Mouse (Mus musculus) spleen, postnatal 10 days (tissue): ENCODE measurements at regions not wholly inside any gene's neighbourhood (a gene's known extent, or its start where the extent isn't known, plus 50 kb on each side); places are given as distances from the start of the nearest gene placed in this dataset.

Experiments
- DNase-seq, 2 experiments: peaks; one replicate each; pipeline ENCODE4 v3.0.0; 2021 to 2022; ENCODE audit warnings: low spot score in 2 of 2

GRCm38 (mm10) chr6:117279297-117279696, 111.0 kb downstream of the Cxcl12 start:
- no peak for DNase-seq

GRCm38 (mm10) chr6:117279786-117280411, 111.6 kb downstream of the Cxcl12 start:
- DNase-seq = no peak

- no peak for DNase-seq
Measured at GRCm38 (mm10) chr6:117280911-117281310, 112.6 kb downstream of the Cxcl12 start.

- no peak for DNase-seq
Measured at GRCm38 (mm10) chr6:117283616-117284015, 115.3 kb downstream of the Cxcl12 start.

GRCm38 (mm10) chr6:117284376-117285106, 116.2 kb downstream of the Cxcl12 start:
- DNase-seq = no peak

GRCm38 (mm10) chr6:117287396-117287795, 119.1 kb downstream of the Cxcl12 start:
- DNase-seq = no peak

- no peak for DNase-seq
Measured at GRCm38 (mm10) chr6:117293780-117294465, 125.6 kb downstream of the Cxcl12 start.

GRCm38 (mm10) chr6:117297918-117298317, 129.6 kb downstream of the Cxcl12 start:
- DNase-seq = no peak

- DNase-seq = no peak
Measured at GRCm38 (mm10) chr6:117299503-117300288, 131.4 kb downstream of the Cxcl12 start.

GRCm38 (mm10) chr6:117303361-117303760, 135.0 kb downstream of the Cxcl12 start:
- DNase-seq = no peak

- DNase-seq = no peak
Measured at GRCm38 (mm10) chr6:117305736-117306250, 137.5 kb downstream of the Cxcl12 start.

GRCm38 (mm10) chr6:117308636-117309035, 140.3 kb downstream of the Cxcl12 start:
- DNase-seq = no peak

GRCm38 (mm10) chr6:117312891-117313781, 144.8 kb downstream of the Cxcl12 start:
- no peak for DNase-seq

GRCm38 (mm10) chr6:117313944-117314566, 145.7 kb downstream of the Cxcl12 start:
- no peak for DNase-seq

GRCm38 (mm10) chr6:117323301-117323700, 155.0 kb downstream of the Cxcl12 start:
- no peak for DNase-seq

- no peak for DNase-seq
Measured at GRCm38 (mm10) chr6:117323850-117324249, 155.5 kb downstream of the Cxcl12 start.

GRCm38 (mm10) chr6:117326835-117327775, 158.8 kb downstream of the Cxcl12 start:
- DNase-seq = no peak

- DNase-seq = no peak
Measured at GRCm38 (mm10) chr6:117329164-117329939, 161.0 kb downstream of the Cxcl12 start.
